Mouse (Mus musculus): Measurements from ENCODE around the gene Rbm47. TPM values are rescaled to one million over a fixed set of nuclear protein-coding genes. Genes with fewer than 3 reads are reported as not detected.
A peak's percentile ranks its signal among the peaks of the same experiment; 100 is the strongest.

Gene Rbm47
- total and polyA plus RNA-seq, 2 experiments = 47.4 to 63.5 TPM

- Histone ChIP-seq H3K9ac (ENCODE audit: low read depth, low read length) (no peak overlapping the region), H3K27ac (replicated peaks; ENCODE audit: insufficient read depth, low read depth, low read length) (peak overlapping the region; percentile 88), H3K4me1 (ENCODE audit: control insufficient read depth, insufficient read depth, low read length) (peaks cover 40% of the 10 kb centered on the region), H3K79me2 (ENCODE audit: control insufficient read depth, insufficient read depth, low read length) (peaks cover 15% of the 10 kb centered on the region; the same call in 1 of the 2 replicates), H3K4me3 (ENCODE audit: insufficient read depth, low read depth, low read length) (peak overlapping the region; percentile 38), H3K36me3 (ENCODE audit: control insufficient read depth, insufficient read depth, low read length) (no peaks in the 10 kb centered on the region; the same call in 1 of the 2 replicates), H3K27me3 (ENCODE audit: control insufficient read depth, insufficient read depth, low read length) (no peaks in the 10 kb centered on the region)
- no peak for TF ChIP-seq POLR2A (IDR thresholded peaks at IDR 0.05; ENCODE audit: extremely low read depth, insufficient read depth, low read length)
- no peak for TF ChIP-seq CTCF (IDR thresholded peaks at IDR 0.05; ENCODE audit: low read depth, low read length)
- 37% methylated on average over 7 of the region's 7 CpGs for WGBS
- DNase-seq (ENCODE audit: extremely low read depth, low read depth, low spot score) = peak; percentile 91
Observed at GRCm38 (mm10) chr5:66078491-66079012, 94.4 kb downstream of the Rbm47 start.

DNA sequence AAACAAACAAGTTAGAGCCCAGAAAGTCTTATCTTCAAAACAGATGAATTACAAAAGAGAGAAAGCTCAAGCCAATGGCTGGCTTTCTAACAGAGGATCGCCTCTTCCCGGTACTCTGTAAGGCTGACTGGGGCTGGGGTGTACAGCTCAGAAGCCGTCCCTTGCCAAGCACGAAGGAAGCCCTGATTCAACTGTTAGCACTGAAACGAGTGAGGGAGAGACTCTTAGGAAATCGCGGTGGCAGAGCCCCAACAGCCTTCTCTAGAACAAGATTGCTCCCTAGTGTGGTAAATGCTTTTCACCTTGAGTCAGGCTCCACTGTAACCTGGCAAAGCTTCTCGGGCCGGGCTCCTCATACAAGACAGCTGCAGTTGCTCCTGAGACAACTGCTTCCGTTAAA lies 95.5 kb downstream of the Rbm47 start:
- Histone ChIP-seq H3K4me3 (ENCODE audit: insufficient read depth, low read depth, low read length) (peak overlapping the region; percentile 45), H3K9ac (ENCODE audit: low read depth, low read length) (peak overlapping the region; percentile 62), H3K4me1 (ENCODE audit: control insufficient read depth, insufficient read depth, low read length) (peaks cover 33% of the 10 kb centered on the region), H3K36me3 (ENCODE audit: control insufficient read depth, insufficient read depth, low read length) (peaks cover 3% of the 10 kb centered on the region; the same call in 1 of the 2 replicates), H3K27ac (replicated peaks; ENCODE audit: insufficient read depth, low read depth, low read length) (peak overlapping the region; percentile 61), H3K27me3 (ENCODE audit: control insufficient read depth, insufficient read depth, low read length) (no peaks in the 10 kb centered on the region), H3K79me2 (ENCODE audit: control insufficient read depth, insufficient read depth, low read length) (peaks cover 18% of the 10 kb centered on the region; the same call in 1 of the 2 replicates)
- 4% methylated on average over 10 of the region's 10 CpGs for WGBS
- DNase-seq (ENCODE audit: extremely low read depth, low read depth, low spot score) = peak; percentile 85
- no peak for TF ChIP-seq POLR2A (IDR thresholded peaks at IDR 0.05; ENCODE audit: extremely low read depth, insufficient read depth, low read length)

DNA sequence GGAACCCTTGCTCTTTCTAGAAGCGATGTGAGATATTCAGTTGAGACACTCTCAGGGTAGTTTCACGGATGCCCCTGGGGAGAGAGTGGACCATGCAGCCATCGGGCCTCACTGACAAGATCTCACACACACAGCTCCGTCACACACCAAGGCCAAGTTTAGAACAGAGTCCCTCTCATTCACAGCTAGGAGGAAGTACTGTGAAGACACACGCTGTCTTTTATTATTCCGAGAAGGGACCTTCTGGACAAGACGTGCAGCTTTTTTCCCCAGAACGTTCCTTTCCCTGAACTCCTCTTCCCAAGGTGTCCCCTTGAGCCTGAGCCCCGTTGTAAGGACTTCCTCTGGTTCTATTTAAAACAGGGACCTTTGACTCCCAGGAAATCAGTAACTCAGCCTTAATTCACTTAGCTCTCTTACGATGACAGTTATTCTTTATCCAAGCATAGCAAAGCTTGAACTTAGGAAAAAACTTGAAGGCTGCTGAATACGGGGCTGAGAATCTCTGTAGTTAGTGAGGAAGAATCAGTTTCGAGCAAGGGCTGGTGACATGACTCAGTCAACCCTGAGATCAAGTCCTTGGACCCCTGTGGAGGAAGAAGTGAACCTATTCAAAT lies 96.1 kb downstream of the Rbm47 start:
- Histone ChIP-seq H3K4me1 (ENCODE audit: control insufficient read depth, insufficient read depth, low read length) (peaks cover 34% of the 10 kb centered on the region), H3K9ac (ENCODE audit: low read depth, low read length) (peak overlapping the region; percentile 52; the same call in 1 of the 2 replicates), H3K4me3 (ENCODE audit: insufficient read depth, low read depth, low read length) (no peak overlapping the region), H3K27ac (replicated peaks; ENCODE audit: insufficient read depth, low read depth, low read length) (peak overlapping the region; percentile 61), H3K79me2 (ENCODE audit: control insufficient read depth, insufficient read depth, low read length) (peaks cover 19% of the 10 kb centered on the region; the same call in 1 of the 2 replicates), H3K36me3 (ENCODE audit: control insufficient read depth, insufficient read depth, low read length) (peaks cover 3% of the 10 kb centered on the region; the same call in 1 of the 2 replicates), H3K27me3 (ENCODE audit: control insufficient read depth, insufficient read depth, low read length) (no peaks in the 10 kb centered on the region)
- 20% methylated on average over 12 of the region's 12 CpGs for WGBS
- no peak for TF ChIP-seq POLR2A (IDR thresholded peaks at IDR 0.05; ENCODE audit: extremely low read depth, insufficient read depth, low read length)
- TF ChIP-seq CTCF (IDR thresholded peaks at IDR 0.05; ENCODE audit: low read depth, low read length) = no peak
- DNase-seq (ENCODE audit: extremely low read depth, low read depth, low spot score) = no peak

GRCm38 (mm10) chr5:66075906-66076305 lies 97.0 kb downstream of the Rbm47 start:
- 53% methylated on average over 12 of the region's 12 CpGs for WGBS
- H3K4me3 ChIP-seq (ENCODE audit: insufficient read depth, low read depth, low read length) = no peak overlapping the region
- H3K36me3 ChIP-seq (ENCODE audit: control insufficient read depth, insufficient read depth, low read length) = peaks cover 3% of the 10 kb centered on the region; the same call in 1 of the 2 replicates
- DNase-seq (ENCODE audit: extremely low read depth, low read depth, low spot score) = no peak
- TF ChIP-seq POLR2A (IDR thresholded peaks at IDR 0.05; ENCODE audit: extremely low read depth, insufficient read depth, low read length) = no peak
- TF ChIP-seq CTCF (IDR thresholded peaks at IDR 0.05; ENCODE audit: low read depth, low read length) = no peak
- H3K27me3 ChIP-seq (ENCODE audit: control insufficient read depth, insufficient read depth, low read length) = no peaks in the 10 kb centered on the region
- H3K79me2 ChIP-seq (ENCODE audit: control insufficient read depth, insufficient read depth, low read length) = peaks cover 23% of the 10 kb centered on the region; the same call in 1 of the 2 replicates
- H3K27ac ChIP-seq (replicated peaks; ENCODE audit: insufficient read depth, low read depth, low read length) = peak overlapping the region; percentile 52
- H3K4me1 ChIP-seq (ENCODE audit: control insufficient read depth, insufficient read depth, low read length) = peaks cover 38% of the 10 kb centered on the region
- H3K9ac ChIP-seq (ENCODE audit: low read depth, low read length) = no peak overlapping the region; the same call in 1 of the 2 replicates

DNA sequence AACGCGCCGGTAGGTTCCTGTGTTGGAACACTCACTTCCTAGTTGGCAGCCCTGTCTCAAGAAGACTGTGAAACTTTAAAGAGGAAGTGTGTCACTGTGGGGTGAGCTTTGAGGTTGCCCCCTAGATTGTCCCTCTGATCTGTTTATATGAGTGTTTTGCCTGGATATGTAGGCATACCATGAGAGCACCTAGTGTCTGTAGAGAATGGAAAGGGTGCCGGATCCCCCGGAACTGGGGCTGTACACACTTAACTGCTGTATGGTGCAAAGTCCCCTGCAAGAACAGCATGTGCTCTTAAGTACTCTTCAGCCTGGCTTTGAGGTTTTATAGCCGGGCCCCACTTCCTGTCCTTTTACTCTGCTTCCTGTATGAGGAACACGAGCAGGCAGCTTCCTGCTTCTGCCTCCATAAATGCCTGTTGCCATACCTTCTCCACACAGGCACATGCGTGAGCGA lies 97.9 kb downstream of the Rbm47 start:
- TF ChIP-seq CTCF (IDR thresholded peaks at IDR 0.05; ENCODE audit: low read depth, low read length) = no peak
- no peak for TF ChIP-seq POLR2A (IDR thresholded peaks at IDR 0.05; ENCODE audit: extremely low read depth, insufficient read depth, low read length)
- H3K9ac ChIP-seq (ENCODE audit: low read depth, low read length) = peak overlapping the region; percentile 57
- no peaks in the 10 kb centered on the region for H3K27me3 ChIP-seq (ENCODE audit: control insufficient read depth, insufficient read depth, low read length)
- peak overlapping the region; percentile 52 for H3K27ac ChIP-seq (replicated peaks; ENCODE audit: insufficient read depth, low read depth, low read length)
- peaks cover 43% of the 10 kb centered on the region for H3K4me1 ChIP-seq (ENCODE audit: control insufficient read depth, insufficient read depth, low read length)
- DNase-seq (ENCODE audit: extremely low read depth, low read depth, low spot score) = peak; percentile 68
- 15% methylated on average over 9 of the region's 9 CpGs for WGBS
- no peak overlapping the region for H3K4me3 ChIP-seq (ENCODE audit: insufficient read depth, low read depth, low read length)
- peaks cover 23% of the 10 kb centered on the region; the same call in 1 of the 2 replicates for H3K79me2 ChIP-seq (ENCODE audit: control insufficient read depth, insufficient read depth, low read length)
- H3K36me3 ChIP-seq (ENCODE audit: control insufficient read depth, insufficient read depth, low read length) = peaks cover 3% of the 10 kb centered on the region; the same call in 1 of the 2 replicates
